Mouse (Mus musculus) hindbrain, embryonic 14.5 days (tissue): ENCODE results near the gene Gm10563. TPM values are rescaled to one million over a fixed set of nuclear protein-coding genes. Genes with fewer than 3 reads are reported as not detected.
A peak's percentile ranks its signal among the peaks of the same experiment; 100 is the strongest.

ENCODE experiments used
- ATAC-seq: fragments of 200-750 bp; cut with Nextera tagmentation; 2 replicates; pipeline ENCODE4 v1.8.0; 2017; ENCODE audit warnings: moderate number of reproducible peaks, mild to moderate bottlenecking, moderate TSS enrichment, moderate library complexity; ENCODE audit not compliant: low FRiP score
- DNase-seq: peaks from one replicate; pipeline ENCODE4 v3.0.0-alpha.2; 2015; ENCODE audit warnings: low spot score
- H3K27ac ChIP-seq: fragments of 300-500 bp; sonication (generic); 2 replicates; pipeline ENCODE4 v1.5.1; 2014; ENCODE audit warnings: mild to moderate bottlenecking, moderate library complexity
- H3K27me3 ChIP-seq: fragments of 300-500 bp; sonication (generic); 2 replicates; pipeline ENCODE4 v1.6.1; 2014; ENCODE audit warnings: mild to moderate bottlenecking, low read length, mixed read lengths; ENCODE audit not compliant: control insufficient read depth, insufficient read depth
- H3K36me3 ChIP-seq: fragments of 300-500 bp; sonication (generic); replicated peaks from 2 replicates; pipeline ENCODE4 v1.6.1; 2014; ENCODE audit not compliant: control insufficient read depth, insufficient read depth
- H3K4me1 ChIP-seq: fragments of 300-500 bp; sonication (generic); replicated peaks from 2 replicates; pipeline ENCODE4 v1.6.1; 2014; ENCODE audit warnings: antibody characterized with exemption, low read length, mixed read lengths; ENCODE audit not compliant: control insufficient read depth, insufficient read depth
- H3K4me2 ChIP-seq: fragments of 300-500 bp; sonication (generic); replicated peaks from 2 replicates; pipeline ENCODE4 v1.6.1; 2014; ENCODE audit warnings: mild to moderate bottlenecking, moderate library complexity
- H3K4me3 ChIP-seq: fragments of 300-500 bp; sonication (generic); replicated peaks from 2 replicates; pipeline ENCODE4 v1.5.1; 2014; ENCODE audit warnings: mild to moderate bottlenecking, low read length
- H3K9ac ChIP-seq: fragments of 300-500 bp; sonication (generic); 2 replicates; pipeline ENCODE4 v1.6.1; 2014
- H3K9me3 ChIP-seq: fragments of 300-500 bp; sonication (generic); 2 replicates; pipeline ENCODE4 v1.6.1; 2016; ENCODE audit warnings: low read length; ENCODE audit not compliant: control insufficient read depth
- WGBS: fragments of 180-500 bp; shearing (Covaris S2); extraction: QIAGEN DNeasy Blood & Tissue Kit; methylation state at CpG from one replicate; pipeline ENCODE4 v1.1.7; 2014; 5-methylcytosine and 5-hydroxymethylcytosine counted together
- polyA plus RNA-seq: library from polyadenylated mRNA; unstranded; fragments of >200 nt; fragmentation: Nextera tagmentation; extraction: Ambion mirVana; gene quantifications from 2 replicates; pipeline ENCODE4 v1.2.1, GENCODE M21; 2014

The Gm10563 gene
- polyA plus RNA-seq, 1 experiment from 2014 or later, result not detected

DNA sequence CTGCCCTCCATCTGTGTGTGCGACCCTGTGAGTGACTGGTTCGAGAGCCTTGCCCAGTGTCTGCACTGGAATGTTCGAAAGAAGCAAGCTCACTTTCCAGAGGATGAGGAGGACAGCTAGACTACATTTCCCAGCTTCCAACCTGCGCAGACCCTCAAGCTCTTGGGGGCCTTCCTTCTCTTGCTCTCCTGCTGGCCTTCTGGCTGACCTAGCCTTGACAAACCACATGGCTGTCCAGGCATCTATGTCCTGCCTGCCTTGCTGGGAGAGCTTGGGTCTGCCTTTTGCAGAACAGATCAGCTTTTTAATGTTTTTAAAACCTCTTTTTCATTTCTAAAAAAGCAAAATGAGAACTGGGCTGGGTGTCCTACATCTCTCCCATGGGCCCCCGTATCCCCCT is 55.9 kb downstream of the Gm10563 start:
- no peak for DNase-seq
- Histone ChIP-seq H3K4me3 (no peak overlapping the region), H3K27ac (no peak overlapping the region), H3K9ac (no peak overlapping the region), H3K36me3 (peaks cover 70% of the 10 kb centered on the region), H3K9me3 (no peaks in the 10 kb centered on the region), H3K4me1 (no peaks in the 10 kb centered on the region), H3K4me2 (no peak overlapping the region), H3K27me3 (no peaks in the 10 kb centered on the region)
- no peak for ATAC-seq
- 92% methylated on average over 5 of the region's 5 CpGs for WGBS

DNA sequence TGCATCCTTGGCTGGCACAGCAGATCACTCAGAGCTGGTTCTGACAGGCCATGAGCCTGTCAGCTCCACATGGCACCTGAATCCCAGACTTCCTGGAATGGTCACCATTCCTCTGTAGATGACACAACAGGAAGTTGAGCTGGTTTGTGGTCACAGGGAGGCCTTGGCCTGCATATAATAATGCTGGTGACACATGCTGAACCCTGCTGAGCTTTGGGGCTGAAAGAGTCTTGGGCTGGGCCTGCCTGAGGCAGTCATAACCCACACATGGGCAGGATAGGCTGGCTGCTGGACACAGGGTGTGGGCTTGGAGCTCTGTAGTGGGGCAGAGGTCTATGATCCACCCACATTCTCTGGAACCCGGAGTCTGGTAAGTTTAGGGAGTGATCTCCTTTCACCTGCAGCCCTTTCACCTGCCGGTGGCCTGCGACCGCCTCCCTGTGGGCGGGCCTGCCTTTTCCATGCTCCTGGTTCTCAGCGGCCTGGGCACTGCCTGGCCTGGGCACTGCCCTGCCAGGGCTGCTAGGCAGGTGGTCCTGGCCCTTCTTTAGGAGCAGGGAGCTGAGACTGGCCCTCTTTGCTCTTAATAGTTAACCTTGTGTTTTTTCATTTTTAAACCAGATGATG is 62.8 kb downstream of the Gm10563 start:
- no peak overlapping the region for H3K9ac ChIP-seq
- no peak overlapping the region for H3K27ac ChIP-seq
- H3K36me3 ChIP-seq, result peaks cover 84% of the 10 kb centered on the region
- no peaks in the 10 kb centered on the region for H3K9me3 ChIP-seq
- 93% methylated on average over 6 of the region's 6 CpGs for WGBS
- H3K27me3 ChIP-seq, result no peaks in the 10 kb centered on the region
- H3K4me3 ChIP-seq, result no peak overlapping the region
- H3K4me1 ChIP-seq, result no peaks in the 10 kb centered on the region
- DNase-seq, result no peak
- no peak for ATAC-seq
- no peak overlapping the region for H3K4me2 ChIP-seq

GRCm38 (mm10) chr4:155580420-155580819 is 64.8 kb downstream of the Gm10563 start:
- Histone ChIP-seq H3K4me1 (no peaks in the 10 kb centered on the region), H3K27me3 (no peaks in the 10 kb centered on the region), H3K9me3 (no peaks in the 10 kb centered on the region), H3K4me3 (no peak overlapping the region), H3K27ac (no peak overlapping the region), H3K4me2 (no peak overlapping the region), H3K9ac (no peak overlapping the region), H3K36me3 (peaks cover 73% of the 10 kb centered on the region)
- peak; percentile 77 for DNase-seq
- WGBS, result 29% methylated on average over 1 of the region's 1 CpGs
- ATAC-seq, result no peak

- ATAC-seq, result no peak
- no peak for DNase-seq
- H3K9me3 ChIP-seq, result no peaks in the 10 kb centered on the region
- 92% methylated on average over 7 of the region's 7 CpGs for WGBS
- no peaks in the 10 kb centered on the region for H3K4me1 ChIP-seq
- no peak overlapping the region for H3K27ac ChIP-seq
- H3K27me3 ChIP-seq, result no peaks in the 10 kb centered on the region
- H3K4me3 ChIP-seq, result no peak overlapping the region
- no peak overlapping the region for H3K9ac ChIP-seq
- peaks cover 56% of the 10 kb centered on the region for H3K36me3 ChIP-seq
- no peak overlapping the region for H3K4me2 ChIP-seq
These were observed 66.7 kb downstream of the Gm10563 start for GRCm38 (mm10) chr4:155578336-155579125.

DNA sequence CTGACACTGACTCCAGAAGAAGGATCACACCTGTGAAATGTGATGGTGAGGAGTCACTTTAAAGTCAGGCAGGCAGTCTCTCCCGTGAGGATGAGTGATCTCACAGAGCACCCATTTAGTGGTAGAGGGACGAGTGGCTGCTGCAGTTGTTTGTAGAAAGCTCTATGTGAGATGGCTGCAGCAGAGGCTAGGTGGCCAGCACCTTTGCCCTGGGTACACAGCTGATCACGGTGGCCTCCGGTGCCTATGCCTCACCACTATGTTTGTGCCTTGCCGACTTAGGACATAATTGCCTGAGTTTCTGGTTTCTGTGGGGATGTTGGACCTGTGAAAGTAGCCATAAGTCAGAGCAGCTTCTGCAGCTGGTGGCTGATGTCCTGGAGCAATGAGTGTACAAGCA is 67.5 kb downstream of the Gm10563 start:
- H3K27ac ChIP-seq, result no peak overlapping the region
- H3K9me3 ChIP-seq, result no peaks in the 10 kb centered on the region
- 87% methylated on average over 5 of the region's 5 CpGs for WGBS
- H3K9ac ChIP-seq, result no peak overlapping the region
- no peak overlapping the region for H3K4me2 ChIP-seq
- no peaks in the 10 kb centered on the region for H3K27me3 ChIP-seq
- no peak for ATAC-seq
- peaks cover 49% of the 10 kb centered on the region for H3K36me3 ChIP-seq
- H3K4me1 ChIP-seq, result no peaks in the 10 kb centered on the region
- DNase-seq, result no peak
- H3K4me3 ChIP-seq, result no peak overlapping the region

DNA sequence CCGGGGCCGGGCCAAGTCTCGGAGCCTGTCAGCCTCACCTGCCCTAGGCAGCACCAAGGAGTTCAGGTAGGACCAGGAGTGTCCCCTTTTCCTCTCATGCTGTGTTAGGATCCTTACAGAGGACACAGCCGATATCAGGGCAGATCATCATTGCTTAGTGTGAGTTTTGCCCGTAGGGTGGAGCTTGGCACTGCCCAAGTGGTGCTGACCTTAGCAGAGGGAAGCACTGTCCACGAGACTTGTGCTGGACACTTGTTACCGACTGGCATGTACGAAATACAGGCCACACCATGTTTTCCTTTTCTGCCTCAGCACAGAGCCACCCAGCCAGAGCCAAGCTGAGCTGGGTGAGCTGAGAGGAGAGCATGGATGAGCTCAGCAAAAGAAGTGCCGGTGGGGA is 68.1 kb downstream of the Gm10563 start:
- WGBS, result 94% methylated on average over 9 of the region's 9 CpGs
- ATAC-seq (no peak), DNase-seq (no peak)
- Histone ChIP-seq H3K4me1 (no peaks in the 10 kb centered on the region), H3K27me3 (no peaks in the 10 kb centered on the region), H3K4me3 (no peak overlapping the region), H3K27ac (no peak overlapping the region), H3K36me3 (peaks cover 43% of the 10 kb centered on the region), H3K9ac (no peak overlapping the region), H3K9me3 (no peaks in the 10 kb centered on the region), H3K4me2 (no peak overlapping the region)

GRCm38 (mm10) chr4:155575521-155575920 is 69.7 kb downstream of the Gm10563 start:
- no peak overlapping the region for H3K27ac ChIP-seq
- H3K4me3 ChIP-seq, result no peak overlapping the region
- 84% methylated on average over 8 of the region's 8 CpGs for WGBS
- ATAC-seq (no peak), DNase-seq (no peak)
- no peak overlapping the region for H3K4me2 ChIP-seq
- no peaks in the 10 kb centered on the region for H3K9me3 ChIP-seq
- no peaks in the 10 kb centered on the region for H3K27me3 ChIP-seq
- peaks cover 34% of the 10 kb centered on the region for H3K36me3 ChIP-seq
- H3K4me1 ChIP-seq, result no peaks in the 10 kb centered on the region
- H3K9ac ChIP-seq, result no peak overlapping the region

DNA sequence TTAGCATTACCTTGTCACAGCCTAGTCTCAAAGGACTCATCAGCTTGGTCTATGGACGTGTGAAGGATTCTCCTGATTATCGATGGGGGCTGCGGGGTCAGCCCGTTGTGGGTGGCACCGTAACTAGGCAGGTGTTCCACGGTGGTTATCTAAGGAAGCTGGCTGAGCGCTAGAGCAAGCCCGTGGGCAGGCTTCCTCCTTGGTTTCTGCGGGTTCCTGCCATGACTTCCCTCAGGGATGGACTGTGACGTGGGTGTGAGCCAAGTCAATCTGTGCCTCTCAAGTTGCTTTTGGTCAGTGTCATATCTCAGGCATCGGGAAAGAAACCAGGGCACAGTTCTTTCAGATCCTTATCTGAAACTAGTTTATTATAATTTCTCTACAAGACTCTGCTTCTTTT is 70.3 kb downstream of the Gm10563 start:
- H3K9ac ChIP-seq, result no peak overlapping the region
- peaks cover 32% of the 10 kb centered on the region for H3K36me3 ChIP-seq
- ATAC-seq (no peak), DNase-seq (no peak)
- WGBS, result 88% methylated on average over 11 of the region's 11 CpGs
- no peak overlapping the region for H3K4me3 ChIP-seq
- H3K27me3 ChIP-seq, result no peaks in the 10 kb centered on the region
- no peaks in the 10 kb centered on the region for H3K9me3 ChIP-seq
- H3K4me2 ChIP-seq, result no peak overlapping the region
- no peak overlapping the region for H3K27ac ChIP-seq
- no peaks in the 10 kb centered on the region for H3K4me1 ChIP-seq

GRCm38 (mm10) chr4:155573876-155574275 is 71.3 kb downstream of the Gm10563 start:
- Histone ChIP-seq H3K4me1 (no peaks in the 10 kb centered on the region), H3K9ac (no peak overlapping the region), H3K9me3 (no peaks in the 10 kb centered on the region), H3K27ac (no peak overlapping the region), H3K4me2 (no peak overlapping the region), H3K27me3 (no peaks in the 10 kb centered on the region), H3K36me3 (peaks cover 22% of the 10 kb centered on the region), H3K4me3 (no peak overlapping the region)
- ATAC-seq (no peak), DNase-seq (no peak)
- 97% methylated on average over 9 of the region's 9 CpGs for WGBS
